Mouse (Mus musculus) adrenal gland, postnatal 10 days (tissue): ENCODE data around the gene Pramef12. TPM values are rescaled to one million over a fixed set of nuclear protein-coding genes. Genes with fewer than 3 reads are reported as not detected.
"Not testable (repeated sequence)": the region's sequence is repeated elsewhere in the genome, so short reads cannot be mapped to it uniquely, and the experiment has no call there.

Experiments used
- DNase-seq: peaks from one replicate; pipeline ENCODE4 v3.0.0; 2021; ENCODE audit warnings: mixed read lengths
- long read RNA-seq, 2 experiments: library from polyadenylated mRNA; stranded (forward); transcript quantifications; one replicate each; pipeline ENCODE4 v2.0.0; 2021
- total RNA-seq, 2 experiments: library from RNA; stranded (reverse); gene quantifications; 2 replicates each; pipeline ENCODE4 v1.2.3; 2021

Pramef12 gene
- total RNA-seq: under 1 TPM in 1 of 2 experiments, not detected in 1; 0.12 TPM
- long read RNA-seq, experiment 1: 0 reads
- long read RNA-seq, experiment 2: 0 reads

- no peak for DNase-seq
Measured at GRCm38 (mm10) chr4:144408290-144408689, at the start of gene Pramef12. Pramef12 (minus strand) TSS chr4:144408464.

GRCm38 (mm10) chr4:144453217-144453616, 45.0 kb upstream of the Pramef12 start, which contains the start of gene Gm9944:
Gm9944 (minus strand) TSS chr4:144453317.
- no peak for DNase-seq

GRCm38 (mm10) chr4:144448546-144448945, 40.3 kb upstream of the Pramef12 start:
- DNase-seq: no peak

GRCm38 (mm10) chr4:144441582-144441981, 33.3 kb upstream of the Pramef12 start:
- DNase-seq: no peak

- DNase-seq: no peak
Measured at GRCm38 (mm10) chr4:144441095-144441494, 32.8 kb upstream of the Pramef12 start.

GRCm38 (mm10) chr4:144438672-144439071, 30.4 kb upstream of the Pramef12 start, which contains the start of gene 1700012P22Rik:
1700012P22Rik (minus strand) TSS chr4:144438772.
- DNase-seq: no peak

- no peak for DNase-seq
Measured at GRCm38 (mm10) chr4:144433216-144433615, 25.0 kb upstream of the Pramef12 start.

- no peak for DNase-seq
Measured at GRCm38 (mm10) chr4:144430723-144431122, 22.5 kb upstream of the Pramef12 start.

- peak; percentile 36 for DNase-seq
Measured at GRCm38 (mm10) chr4:144428868-144429267, 20.6 kb upstream of the Pramef12 start.

- no peak for DNase-seq
Measured at GRCm38 (mm10) chr4:144424590-144424989, 16.3 kb upstream of the Pramef12 start.

- DNase-seq: no peak
Measured at GRCm38 (mm10) chr4:144420644-144421043, 12.4 kb upstream of the Pramef12 start.

- DNase-seq: no peak
Measured at GRCm38 (mm10) chr4:144406261-144406660, 2.0 kb downstream of the Pramef12 start.

- peak; percentile 13 for DNase-seq
Measured at GRCm38 (mm10) chr4:144404456-144405086, 3.7 kb downstream of the Pramef12 start.

- no peak for DNase-seq
Measured at GRCm38 (mm10) chr4:144402712-144403111, 5.6 kb downstream of the Pramef12 start.

- DNase-seq: no peak
Measured at GRCm38 (mm10) chr4:144396316-144396715, 11.9 kb downstream of the Pramef12 start.

- DNase-seq: no peak
Measured at GRCm38 (mm10) chr4:144377911-144378310, 30.4 kb downstream of the Pramef12 start, which contains the start of gene Pramef20. Pramef20 (minus strand) TSS chr4:144377933.

GRCm38 (mm10) chr4:144357642-144358041, 50.6 kb downstream of the Pramef12 start, which contains the start of gene Gm13119:
Gm13119 (plus strand) TSS chr4:144357942.
- DNase-seq: not testable (repeated sequence)

Other genes starting within 250 kb of the Pramef12 start
- not detected for gene Oog3, start 245.8 kb downstream of the Pramef12 start, total RNA-seq
- gene Oog2, start 217.7 kb downstream of the Pramef12 start, total RNA-seq: not detected
- not detected for gene C87977, start 195.1 kb downstream of the Pramef12 start, total RNA-seq
- not detected for gene Pramel5, start 128.0 kb downstream of the Pramef12 start, total RNA-seq
- gene Gm13128, start 78.2 kb downstream of the Pramef12 start, total RNA-seq: not detected
- gene Gm13119, start 50.5 kb downstream of the Pramef12 start, total RNA-seq: not detected
- gene Pramef20, start 30.5 kb downstream of the Pramef12 start, total RNA-seq: not detected
- not detected for gene 1700012P22Rik, start 30.3 kb upstream of the Pramef12 start, total RNA-seq
- not detected for gene Gm9944, start 44.9 kb upstream of the Pramef12 start, total RNA-seq
- not detected for gene Aadacl3, start 55.3 kb upstream of the Pramef12 start, total RNA-seq
- gene 9430007A20Rik, start 111.4 kb upstream of the Pramef12 start, total RNA-seq: not detected
- not detected for gene Gm13124, start 156.7 kb upstream of the Pramef12 start, total RNA-seq
- gene Aadacl4, start 205.2 kb upstream of the Pramef12 start, total RNA-seq: not detected